Mouse (Mus musculus) hindbrain, embryonic 11.5 days (tissue): ENCODE measurements around the gene Myof. TPM values are rescaled to one million over a fixed set of nuclear protein-coding genes. Genes with fewer than 3 reads are reported as not detected.

Source experiments
- ATAC-seq: fragments of 200-750 bp; cut with Nextera tagmentation; 2 replicates; pipeline ENCODE4 v1.8.0; 2017; ENCODE audit warnings: mild to moderate bottlenecking, moderate TSS enrichment, moderate library complexity; ENCODE audit not compliant: low FRiP score
- DNase-seq: peaks from one replicate; pipeline ENCODE4 v3.0.0-alpha.2; 2015; ENCODE audit warnings: low spot score
- H3K27ac ChIP-seq: fragments of 300-500 bp; sonication (generic); 2 replicates; pipeline ENCODE4 v1.5.1; 2014; ENCODE audit warnings: mild to moderate bottlenecking, low read depth, low read length
- H3K27me3 ChIP-seq: fragments of 300-500 bp; sonication (generic); 2 replicates; pipeline ENCODE4 v1.6.1; 2014; ENCODE audit warnings: mild to moderate bottlenecking, low read length, moderate library complexity, mixed read lengths; ENCODE audit not compliant: control insufficient read depth, insufficient read depth
- H3K36me3 ChIP-seq: fragments of 300-500 bp; sonication (generic); 2 replicates; pipeline ENCODE4 v1.6.1; 2014; ENCODE audit warnings: mild to moderate bottlenecking, low read length, moderate library complexity, mixed read lengths; ENCODE audit not compliant: control insufficient read depth, insufficient read depth
- H3K4me1 ChIP-seq: fragments of 300-500 bp; sonication (generic); replicated peaks from 2 replicates; pipeline ENCODE4 v1.6.1; 2014; ENCODE audit warnings: low read length, mixed read lengths; ENCODE audit not compliant: control insufficient read depth, insufficient read depth
- H3K4me2 ChIP-seq: fragments of 300-500 bp; sonication (generic); replicated peaks from 2 replicates; pipeline ENCODE4 v1.6.1; 2014; ENCODE audit warnings: mild to moderate bottlenecking, low read depth, low read length
- H3K4me3 ChIP-seq: fragments of 300-500 bp; sonication (generic); 2 replicates; pipeline ENCODE4 v1.5.1; 2014; ENCODE audit warnings: low read depth, low read length
- H3K9ac ChIP-seq: fragments of 300-500 bp; sonication (generic); 2 replicates; pipeline ENCODE4 v1.6.1; 2014; ENCODE audit warnings: low read depth, low read length
- H3K9me3 ChIP-seq: fragments of 300-500 bp; sonication (generic); 2 replicates; pipeline ENCODE4 v1.6.1; 2016; ENCODE audit warnings: low read length; ENCODE audit not compliant: control insufficient read depth
- WGBS: fragments of 180-500 bp; shearing (Covaris S2); extraction: QIAGEN DNeasy Blood & Tissue Kit; methylation state at CpG from one replicate; pipeline ENCODE4 v1.1.7; 2014; 5-methylcytosine and 5-hydroxymethylcytosine counted together
- polyA plus RNA-seq: library from polyadenylated mRNA; unstranded; fragments of >200 nt; fragmentation: Nextera tagmentation; extraction: Ambion mirVana; gene quantifications from 2 replicates; pipeline ENCODE4 v1.2.1, GENCODE M21; 2014

The Myof gene
- polyA plus RNA-seq, 1 experiment from 2014 or later: 3.4 TPM

DNA sequence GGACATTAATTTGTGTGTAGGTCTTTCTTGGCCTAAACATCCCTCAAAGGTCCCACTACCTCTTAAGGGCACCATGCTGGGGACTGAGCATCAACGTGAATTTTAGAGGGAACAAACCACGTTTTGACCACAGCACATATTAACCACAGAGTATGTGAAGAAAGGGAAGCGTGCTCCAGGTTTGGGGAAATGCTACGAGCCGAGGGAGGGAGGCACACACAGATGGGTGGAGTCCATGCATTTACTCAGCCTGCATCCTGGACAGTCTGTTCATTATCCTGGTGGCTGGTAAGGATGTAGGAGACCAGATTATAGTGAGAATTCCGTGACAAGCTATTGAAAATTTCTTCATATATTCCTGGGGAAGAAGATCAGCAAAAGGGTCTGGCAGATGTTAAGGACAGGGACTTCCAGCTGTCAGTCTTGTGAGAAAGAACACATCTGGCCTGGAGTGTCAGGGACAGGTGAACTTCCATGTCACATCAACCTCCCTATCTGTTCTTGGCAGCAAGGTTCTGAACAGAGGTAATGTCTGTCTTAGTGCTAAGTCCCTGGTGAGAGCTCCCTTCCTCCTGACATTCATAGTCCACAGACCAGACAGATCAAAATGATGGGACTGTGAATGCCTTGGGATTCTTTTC lies 166.7 kb downstream of the Myof start:
- no peak overlapping the region for H3K4me3 ChIP-seq
- no peaks in the 10 kb centered on the region for H3K9me3 ChIP-seq
- H3K9ac ChIP-seq: no peak overlapping the region
- H3K4me1 ChIP-seq: no peaks in the 10 kb centered on the region
- H3K27me3 ChIP-seq: peaks cover 25% of the 10 kb centered on the region
- no peak for ATAC-seq
- no peaks in the 10 kb centered on the region for H3K36me3 ChIP-seq
- WGBS: 62% methylated on average over 6 of the region's 6 CpGs
- DNase-seq: no peak
- H3K27ac ChIP-seq: no peak overlapping the region
- no peak overlapping the region for H3K4me2 ChIP-seq

DNA sequence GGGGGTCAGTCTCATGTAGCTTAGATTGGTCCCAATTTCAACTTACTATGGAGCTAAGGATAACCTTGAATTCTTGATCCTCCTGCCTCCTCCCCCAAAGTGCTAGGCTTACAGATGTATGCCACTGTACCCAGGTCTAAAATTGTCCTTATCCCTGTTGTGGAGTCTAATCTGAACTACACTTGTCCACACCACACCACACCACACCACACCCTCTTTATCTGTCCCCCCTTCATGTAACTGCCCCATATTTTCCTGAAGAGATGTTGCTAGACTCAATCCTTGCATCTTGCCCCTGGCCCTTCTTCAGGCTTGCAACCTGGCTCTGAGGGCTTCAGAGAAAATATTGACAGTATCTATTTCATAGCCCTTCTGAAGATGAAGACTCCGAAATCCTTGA lies 169.9 kb downstream of the Myof start:
- ATAC-seq (no peak), DNase-seq (no peak)
- Histone ChIP-seq H3K27ac (no peak overlapping the region), H3K27me3 (peaks cover 10% of the 10 kb centered on the region), H3K4me1 (no peaks in the 10 kb centered on the region), H3K9me3 (no peaks in the 10 kb centered on the region), H3K9ac (no peak overlapping the region), H3K4me3 (no peak overlapping the region), H3K4me2 (no peak overlapping the region), H3K36me3 (no peaks in the 10 kb centered on the region)
- 90% methylated on average over 1 of the region's 1 CpGs for WGBS

DNA sequence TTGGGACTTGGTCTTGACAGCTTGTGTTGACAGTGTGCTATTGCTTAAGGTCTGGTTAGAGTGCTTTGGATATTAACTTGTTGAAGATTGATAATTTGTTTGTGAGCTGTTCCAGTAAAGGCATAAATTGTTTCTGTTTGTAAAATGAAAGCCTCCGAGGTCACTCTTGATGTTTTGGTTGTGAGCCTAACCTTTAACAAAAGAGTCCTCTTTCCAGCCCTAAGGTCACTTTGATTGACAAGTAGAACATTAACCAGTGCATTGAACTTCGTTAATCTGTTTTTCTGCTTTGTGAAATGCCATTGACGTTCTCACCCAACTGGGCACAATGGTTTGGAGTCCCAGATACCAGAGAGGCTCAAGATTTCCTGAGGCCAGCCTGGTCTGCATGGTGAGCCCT lies 175.8 kb downstream of the Myof start:
- Histone ChIP-seq H3K36me3 (no peaks in the 10 kb centered on the region), H3K9ac (no peak overlapping the region), H3K9me3 (no peaks in the 10 kb centered on the region), H3K27me3 (no peaks in the 10 kb centered on the region), H3K27ac (no peak overlapping the region), H3K4me2 (no peak overlapping the region), H3K4me3 (no peak overlapping the region), H3K4me1 (no peaks in the 10 kb centered on the region)
- no peak for ATAC-seq
- no peak for DNase-seq
- 73% methylated on average over 3 of the region's 3 CpGs for WGBS

DNA sequence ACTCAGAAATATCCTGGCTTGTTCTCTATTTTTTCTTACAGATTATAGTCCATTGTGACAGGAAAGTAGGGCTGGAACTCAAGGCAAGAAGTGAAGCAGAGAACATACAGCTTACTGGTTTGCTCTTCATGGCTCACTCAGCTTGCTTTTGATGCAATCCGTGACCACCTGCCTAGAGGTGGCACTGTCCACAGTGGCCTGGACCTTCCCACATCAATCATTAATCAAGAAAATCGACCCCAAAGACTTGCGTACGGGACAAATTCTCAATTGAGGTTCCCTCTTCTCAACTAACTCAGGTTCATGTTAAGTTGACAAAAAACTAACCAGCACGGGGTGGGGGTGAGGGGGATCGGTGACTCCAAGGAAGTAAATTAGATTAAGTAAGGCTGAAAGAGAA lies 176.4 kb downstream of the Myof start:
- Histone ChIP-seq H3K9ac (no peak overlapping the region), H3K4me2 (no peak overlapping the region), H3K27me3 (no peaks in the 10 kb centered on the region), H3K27ac (no peak overlapping the region), H3K9me3 (no peaks in the 10 kb centered on the region), H3K36me3 (no peaks in the 10 kb centered on the region), H3K4me1 (no peaks in the 10 kb centered on the region), H3K4me3 (no peak overlapping the region)
- DNase-seq (no peak), ATAC-seq (no peak)
- WGBS: 92% methylated on average over 6 of the region's 6 CpGs

DNA sequence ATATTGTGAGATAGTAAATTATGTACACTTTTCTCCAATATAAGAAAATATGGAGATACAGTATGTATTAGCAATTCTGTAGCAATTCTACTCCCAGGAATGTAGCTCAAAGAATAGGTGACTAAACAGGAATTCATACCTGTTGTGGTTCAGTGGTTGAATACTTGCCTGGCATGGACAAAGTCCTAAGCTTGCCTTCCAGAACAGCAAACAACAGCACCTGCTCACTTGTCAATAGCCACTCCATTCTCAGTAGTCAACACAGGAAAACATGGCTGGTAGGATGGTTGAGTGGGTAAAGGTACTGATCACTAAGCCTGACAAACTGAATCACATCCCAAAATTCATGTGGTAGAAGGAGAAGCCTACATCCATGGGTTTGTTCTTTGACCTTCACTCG lies 182.2 kb downstream of the Myof start:
- DNase-seq: no peak
- no peaks in the 10 kb centered on the region for H3K9me3 ChIP-seq
- H3K9ac ChIP-seq: no peak overlapping the region
- H3K4me1 ChIP-seq: no peaks in the 10 kb centered on the region
- H3K27me3 ChIP-seq: no peaks in the 10 kb centered on the region
- 88% methylated on average over 1 of the region's 1 CpGs for WGBS
- ATAC-seq: no peak
- no peaks in the 10 kb centered on the region for H3K36me3 ChIP-seq
- H3K27ac ChIP-seq: no peak overlapping the region
- H3K4me3 ChIP-seq: no peak overlapping the region
- no peak overlapping the region for H3K4me2 ChIP-seq

DNA sequence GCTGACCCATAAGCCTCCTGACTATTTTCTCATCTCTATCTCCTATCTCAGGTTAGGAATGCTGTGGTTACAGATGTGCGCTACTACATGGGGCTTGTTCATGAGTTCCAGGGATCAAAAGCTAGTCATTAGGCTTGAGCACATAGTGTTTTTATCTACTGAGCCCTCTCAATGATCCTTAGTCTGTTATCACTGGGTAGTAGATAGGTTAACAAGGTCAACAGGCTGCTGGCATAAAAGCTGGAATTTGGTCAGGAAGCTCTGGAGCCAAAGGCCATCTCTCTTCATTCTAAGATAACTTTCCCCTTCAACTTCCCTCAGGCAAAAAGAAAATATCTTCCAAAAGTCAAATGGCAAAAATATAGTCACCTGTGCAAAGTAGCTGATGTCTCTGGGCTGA lies 183.1 kb downstream of the Myof start:
- Histone ChIP-seq H3K27ac (no peak overlapping the region), H3K4me2 (no peak overlapping the region), H3K9me3 (no peaks in the 10 kb centered on the region), H3K4me1 (no peaks in the 10 kb centered on the region), H3K4me3 (no peak overlapping the region), H3K27me3 (no peaks in the 10 kb centered on the region), H3K36me3 (no peaks in the 10 kb centered on the region), H3K9ac (no peak overlapping the region)
- ATAC-seq (no peak), DNase-seq (no peak)
- WGBS: 90% methylated on average over 1 of the region's 1 CpGs

DNA sequence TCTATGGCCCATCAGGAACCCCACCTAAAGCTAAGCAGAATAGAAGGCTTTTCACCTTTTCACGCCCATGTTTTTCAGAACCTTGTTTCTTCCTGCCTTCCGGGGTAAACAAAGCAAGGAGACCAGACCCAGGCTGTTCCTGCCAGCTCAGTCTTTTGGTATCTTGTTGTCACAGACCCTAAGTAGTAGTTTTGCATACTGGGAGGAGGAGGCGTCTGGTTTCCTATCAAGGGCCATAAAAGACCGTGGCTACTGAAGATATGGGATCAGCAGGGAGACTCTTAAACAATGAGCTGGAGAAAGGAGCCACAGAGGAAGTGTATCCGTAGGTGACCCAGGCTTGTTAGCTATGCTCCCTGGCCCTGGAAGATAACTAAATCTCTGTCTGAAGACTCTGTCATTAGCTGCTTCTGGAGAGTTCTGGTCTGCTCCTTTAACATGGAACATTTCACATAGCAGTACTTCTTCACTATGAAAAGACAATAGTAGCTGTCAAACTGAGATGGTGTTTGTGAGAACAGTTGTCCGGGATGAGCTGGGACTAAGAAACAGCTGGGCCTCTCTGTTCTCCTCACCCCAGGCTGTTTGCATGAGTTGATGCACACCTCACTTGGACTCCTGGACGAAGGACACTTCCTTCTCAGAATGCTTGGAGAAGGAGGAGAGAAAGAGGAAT lies 184.8 kb downstream of the Myof start:
- Histone ChIP-seq H3K4me1 (no peaks in the 10 kb centered on the region), H3K9ac (no peak overlapping the region), H3K36me3 (no peaks in the 10 kb centered on the region), H3K27ac (no peak overlapping the region), H3K4me3 (no peak overlapping the region), H3K27me3 (no peaks in the 10 kb centered on the region), H3K9me3 (no peaks in the 10 kb centered on the region), H3K4me2 (no peak overlapping the region)
- DNase-seq: no peak
- 50% methylated on average over 7 of the region's 7 CpGs for whole genome bisulfite sequencing
- no peak for ATAC-seq

DNA sequence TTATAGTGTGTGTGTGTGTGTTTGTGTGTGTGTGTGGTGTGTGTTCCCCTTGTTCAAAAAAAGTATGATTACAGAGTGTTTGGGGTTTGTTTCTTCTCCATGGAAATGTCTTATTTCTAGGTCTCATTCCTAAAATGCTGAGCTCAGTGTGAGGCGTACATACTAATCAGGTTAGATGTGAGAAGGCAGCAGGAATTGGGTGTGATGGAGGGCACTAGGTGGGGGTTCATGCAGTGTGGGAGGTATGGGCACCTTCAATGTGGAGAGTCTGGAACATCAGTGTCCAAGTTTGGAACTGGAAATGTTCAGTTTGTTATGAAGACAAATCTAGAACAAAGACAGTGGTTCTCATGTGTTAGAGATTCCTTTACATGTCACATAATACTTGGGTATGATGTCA lies 191.3 kb downstream of the Myof start:
- DNase-seq (no peak), ATAC-seq (no peak)
- Histone ChIP-seq H3K27ac (no peak overlapping the region), H3K9me3 (no peaks in the 10 kb centered on the region), H3K9ac (no peak overlapping the region), H3K4me1 (no peaks in the 10 kb centered on the region), H3K27me3 (no peaks in the 10 kb centered on the region), H3K4me3 (no peak overlapping the region), H3K36me3 (no peaks in the 10 kb centered on the region), H3K4me2 (no peak overlapping the region)
- 85% methylated on average over 1 of the region's 1 CpGs for WGBS

DNA sequence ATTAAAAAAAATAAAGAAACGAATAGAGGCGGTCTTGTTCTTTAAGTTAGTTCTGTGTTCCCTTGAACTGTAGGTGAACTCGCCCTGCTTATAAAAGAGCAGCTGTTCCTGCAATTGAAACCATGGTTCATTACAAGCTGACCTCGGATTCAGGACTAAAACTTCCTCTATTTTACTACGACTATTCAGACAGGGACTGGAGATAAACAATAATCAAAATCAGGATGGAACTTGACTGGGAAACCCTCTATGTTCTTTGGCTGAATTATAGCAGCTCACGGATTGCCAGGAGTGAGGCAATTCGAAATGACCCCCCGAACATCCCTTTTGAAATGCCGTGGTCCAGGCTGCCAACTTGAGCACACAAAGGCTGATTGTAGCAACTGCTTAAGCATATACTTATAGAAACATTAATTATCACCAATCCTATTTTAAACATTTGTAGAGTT lies 191.8 kb downstream of the Myof start:
- 67% methylated on average over 9 of the region's 9 CpGs for WGBS

More for the DNA sequence above, 191.8 kb downstream of the Myof start:
- Histone ChIP-seq H3K4me1 (no peaks in the 10 kb centered on the region), H3K27ac (no peak overlapping the region), H3K27me3 (no peaks in the 10 kb centered on the region), H3K4me3 (no peak overlapping the region), H3K9ac (no peak overlapping the region), H3K4me2 (no peak overlapping the region), H3K9me3 (no peaks in the 10 kb centered on the region), H3K36me3 (no peaks in the 10 kb centered on the region)
- no peak for DNase-seq
- ATAC-seq: no peak
